Mouse (Mus musculus) olfactory bulb, adult 2 months (tissue): ENCODE data around the gene Xrcc6.

Experiments used
- CTCF ChIP-seq: fragments of 200-500 bp; IDR thresholded peaks from 2 replicates; pipeline ENCODE4 v1.5.1; 2012; ENCODE audit warnings: low read depth, mild to moderate bottlenecking, low read length, moderate library complexity; ENCODE audit not compliant: insufficient read depth
- POLR2A ChIP-seq: fragments of 200-500 bp; IDR thresholded peaks from 2 replicates; pipeline ENCODE4 v1.6.1; 2012; ENCODE audit warnings: mild to moderate bottlenecking, low read depth, low read length, moderate library complexity; ENCODE audit not compliant: insufficient read depth

- TF ChIP-seq CTCF (no peak), POLR2A (no peak)
Measured at GRCm38 (mm10) chr15:82027276-82027675, 39.6 kb downstream of the Xrcc6 start.
